In the genomic region with DNA sequence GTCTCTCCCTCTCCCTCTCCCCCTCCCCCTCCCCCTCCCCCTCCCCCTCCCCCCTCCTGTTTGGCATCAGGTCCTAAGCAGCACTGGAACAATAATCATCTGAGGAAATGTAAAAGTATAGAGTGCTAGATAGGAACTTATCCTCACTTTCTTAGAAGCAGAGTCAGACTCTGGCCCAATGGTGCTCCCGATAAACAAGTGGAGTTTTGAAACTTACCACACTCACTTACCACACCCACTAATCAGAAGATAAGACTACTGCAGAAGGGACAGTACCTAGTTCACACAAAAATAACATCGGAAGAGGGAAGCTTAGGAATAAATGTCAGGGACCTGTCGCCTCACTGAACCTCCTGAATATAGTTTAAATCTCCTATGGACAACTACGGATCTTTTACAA, we compare ENCODE assay signal across 1 mouse cellular context.
A peak's percentile ranks its signal among the peaks of the same experiment; 100 is the strongest.
TF ChIP-seq lines count a peak whose summit lies in the region.

No protein-coding gene starts in this region.

TF ChIP-seq in MEL, 35 proteins besides CTCF, POLR2A, EP300 and RAD21 (continued from another document):
- TF ChIP-seq MEF2A (IDR thresholded peaks at IDR 0.05; ENCODE audit: extremely low read depth, insufficient replicate concordance, low read depth, low read length, poor library complexity, severe bottlenecking) (peak; percentile 86; the same call in 1 of the 2 replicates), BHLHE40 (IDR thresholded peaks at IDR 0.05; ENCODE audit: borderline replicate concordance, low read depth, low read length) (peak; percentile 10; the same call in 1 of the 2 replicates), MAX (IDR thresholded peaks at IDR 0.05; ENCODE audit: low read length) (no peak), MAFK (IDR thresholded peaks at IDR 0.05; ENCODE audit: borderline replicate concordance, low read depth, low read length) (peak; percentile 56; the same call in 1 of the 2 replicates)
TF ChIP-seq in MEL: peak in this region for 13.
